Mouse (Mus musculus) layer of hippocampus, postnatal 36 days (tissue): Measurements from ENCODE around the gene Brdt. TPM values are rescaled to one million over a fixed set of nuclear protein-coding genes. Genes with fewer than 3 reads are reported as not detected.
"Not testable (repeated sequence)": the region's sequence is repeated elsewhere in the genome, so short reads cannot be mapped to it uniquely, and the experiment has no call there.

Experiments
- DNase-seq, 2 experiments: peaks; one replicate each; pipeline ENCODE4 v3.0.0; 2022
- total RNA-seq, 2 experiments: library from RNA; stranded (reverse); gene quantifications; 2 replicates each; pipeline ENCODE4 v1.2.3; 2021

Gene Brdt
- total RNA-seq, 2 experiments from 2014 or later = 17.6 to 18.5 TPM

DNA sequence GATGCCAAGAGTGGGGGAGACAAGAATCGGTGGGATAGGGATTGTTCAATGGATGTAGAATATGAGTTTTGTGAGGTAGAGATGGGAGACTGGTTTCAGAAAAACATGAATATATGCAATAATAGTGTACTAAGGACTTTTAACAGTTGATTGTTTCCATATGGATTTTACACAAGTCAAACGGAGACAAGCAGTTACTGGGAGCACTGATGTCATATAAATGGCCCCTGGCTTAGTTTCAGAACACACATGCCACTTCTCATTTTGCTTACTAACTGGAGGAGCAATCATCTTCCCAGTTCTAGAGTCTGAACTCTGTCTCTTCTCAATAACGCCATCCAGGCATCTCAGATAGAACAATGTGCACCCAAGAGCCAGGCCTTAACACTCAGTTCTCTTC lies 9.4 kb downstream of the Brdt start:
- DNase-seq = no peak

DNA sequence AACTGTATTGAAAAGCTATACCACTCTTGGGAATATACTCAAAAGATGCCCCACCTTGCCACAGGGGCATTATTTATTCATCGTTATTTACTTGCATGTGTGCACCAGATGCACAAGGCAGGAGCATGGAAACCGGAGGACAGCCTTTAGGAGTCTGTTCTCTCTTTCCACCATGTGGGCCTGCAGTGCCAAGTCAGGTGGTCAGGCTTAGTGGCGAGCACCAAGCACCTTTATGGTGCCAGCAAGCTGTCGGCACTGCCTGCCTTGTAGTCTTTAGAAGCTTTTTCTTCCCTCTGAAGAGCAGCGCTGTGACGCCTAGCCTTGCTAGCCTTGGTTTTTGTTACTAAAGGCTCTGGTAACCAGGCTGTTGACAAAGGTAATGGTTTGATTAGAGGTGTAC lies 11.9 kb downstream of the Brdt start:
- no peak for DNase-seq

DNA sequence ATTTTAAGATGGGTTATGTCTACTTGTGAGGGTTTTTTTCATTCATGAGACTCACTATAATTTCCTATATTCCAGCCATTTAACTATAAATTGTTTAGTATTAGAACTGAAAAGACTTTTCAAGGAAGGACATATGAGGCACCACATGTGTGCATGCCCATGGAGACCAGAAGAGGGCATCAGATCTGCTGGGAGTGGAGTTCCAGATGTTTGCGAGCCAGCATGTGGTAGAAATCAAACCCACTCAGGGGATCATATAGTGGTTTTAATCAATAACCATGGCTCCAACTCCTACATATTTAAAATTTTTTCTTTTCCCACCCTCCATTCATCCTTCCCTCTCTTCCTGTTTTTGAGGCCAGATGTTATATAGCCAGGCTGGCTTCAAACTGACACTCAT lies 15.3 kb downstream of the Brdt start:
- no peak for DNase-seq

DNA sequence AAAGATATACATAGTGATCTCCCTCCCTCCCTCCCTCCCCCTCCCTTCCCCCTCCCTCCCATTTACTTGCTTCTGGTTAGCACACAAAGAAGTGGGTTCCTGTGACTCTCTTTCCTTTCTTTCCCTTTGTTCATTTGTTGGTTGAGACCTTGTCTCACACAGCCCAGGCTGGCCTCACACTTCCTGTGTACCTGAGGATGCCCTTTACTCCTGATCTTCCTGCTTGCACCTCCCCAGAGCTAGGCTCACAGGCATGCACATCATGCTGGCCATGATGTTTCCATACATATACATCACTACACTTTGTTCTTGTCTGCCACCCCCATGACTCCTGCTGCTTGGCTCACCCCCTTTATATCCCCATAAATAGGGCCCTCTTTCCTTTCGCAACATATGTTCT lies 21.6 kb downstream of the Brdt start:
- DNase-seq = no peak

DNA sequence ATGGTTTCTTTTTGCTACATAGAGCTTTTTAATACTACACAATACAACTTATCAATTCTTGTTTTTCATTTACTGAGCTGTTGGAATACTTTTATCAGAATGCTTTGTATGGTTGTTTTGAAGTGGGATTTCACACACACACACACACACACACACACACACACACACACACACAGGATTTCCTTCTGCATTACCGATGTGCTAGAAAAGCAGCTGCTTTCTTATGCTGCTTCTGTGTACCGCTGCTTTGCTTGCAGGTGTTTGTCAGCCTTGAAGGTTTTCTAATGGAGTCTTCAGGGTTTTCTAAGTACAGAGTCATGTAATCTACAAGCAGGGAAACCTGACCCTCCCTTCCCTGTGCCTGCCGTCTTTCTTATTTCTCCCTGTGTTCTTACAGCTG lies 23.0 kb downstream of the Brdt start:
- DNase-seq = no peak

DNA sequence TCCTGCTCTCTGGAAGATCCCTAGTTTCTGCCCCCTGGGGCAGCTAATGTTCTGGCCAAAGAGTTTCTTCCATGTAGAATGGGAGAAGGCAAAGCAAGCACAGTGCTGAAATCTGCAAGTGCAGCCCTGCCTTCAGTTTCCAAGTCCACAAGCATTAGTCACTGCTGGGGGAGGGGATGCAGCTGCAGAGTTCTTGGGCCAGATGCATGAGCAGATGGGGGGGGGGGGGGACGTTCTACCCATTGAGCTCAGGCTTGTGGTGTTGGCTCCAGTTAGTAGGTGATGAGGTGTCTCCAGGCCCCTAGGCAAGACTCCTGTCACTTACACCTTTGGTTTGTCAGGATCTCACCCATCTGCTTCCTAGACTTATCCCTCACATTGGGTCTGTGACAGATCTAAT lies 24.8 kb downstream of the Brdt start:
- DNase-seq = no peak

DNA sequence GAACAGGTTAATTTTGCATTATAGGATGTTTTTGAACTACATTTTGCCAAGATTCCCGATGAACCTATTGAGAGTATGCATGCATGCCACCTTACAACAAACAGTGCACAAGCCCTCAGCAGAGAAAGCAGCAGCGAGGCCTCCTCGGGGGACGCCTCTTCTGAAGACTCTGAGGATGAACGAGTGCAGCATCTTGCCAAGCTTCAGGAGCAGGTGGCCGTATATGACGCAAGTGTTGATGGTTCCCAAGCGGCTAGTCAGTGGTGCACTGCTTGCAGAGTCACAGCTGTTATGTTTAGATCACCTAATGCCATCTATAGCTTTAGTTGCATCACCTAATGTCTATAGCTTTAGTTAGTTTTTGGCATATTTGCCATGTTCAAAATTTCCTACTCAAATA lies 26.8 kb downstream of the Brdt start:
- no peak for DNase-seq

DNA sequence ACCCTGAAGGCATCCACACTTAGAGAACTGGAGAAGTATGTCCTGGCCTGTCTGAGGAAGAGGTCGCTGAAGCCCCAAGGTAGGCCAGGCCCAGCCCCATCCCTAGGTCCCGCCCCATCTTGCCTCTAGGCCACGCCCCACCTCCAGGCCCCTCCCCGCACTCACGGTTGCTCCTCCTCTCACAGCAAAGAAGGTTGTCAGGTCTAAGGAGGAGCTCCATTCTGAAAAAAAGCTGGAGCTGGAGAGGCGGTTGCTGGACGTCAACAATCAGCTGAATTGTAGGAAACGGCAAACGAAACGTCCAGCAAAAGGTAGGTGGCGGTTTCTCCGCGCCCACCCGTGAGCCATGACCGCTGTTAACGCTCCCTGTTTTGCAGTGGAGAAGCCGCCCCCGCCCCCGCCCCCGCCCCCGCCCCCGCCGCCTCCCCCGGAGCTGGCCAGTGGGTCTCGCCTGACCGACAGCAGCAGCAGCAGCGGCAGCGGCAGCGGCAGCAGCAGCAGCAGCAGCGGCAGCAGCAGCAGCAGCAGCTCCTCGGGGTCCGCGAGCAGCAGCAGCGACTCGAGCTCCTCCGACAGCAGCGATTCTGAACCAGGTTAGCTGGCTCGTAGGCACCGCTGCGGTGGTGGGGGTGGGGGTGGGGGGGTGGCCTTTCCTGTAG lies 28.6 kb downstream of the Brdt start:
- peak; percentile 85 to 88 for DNase-seq

DNA sequence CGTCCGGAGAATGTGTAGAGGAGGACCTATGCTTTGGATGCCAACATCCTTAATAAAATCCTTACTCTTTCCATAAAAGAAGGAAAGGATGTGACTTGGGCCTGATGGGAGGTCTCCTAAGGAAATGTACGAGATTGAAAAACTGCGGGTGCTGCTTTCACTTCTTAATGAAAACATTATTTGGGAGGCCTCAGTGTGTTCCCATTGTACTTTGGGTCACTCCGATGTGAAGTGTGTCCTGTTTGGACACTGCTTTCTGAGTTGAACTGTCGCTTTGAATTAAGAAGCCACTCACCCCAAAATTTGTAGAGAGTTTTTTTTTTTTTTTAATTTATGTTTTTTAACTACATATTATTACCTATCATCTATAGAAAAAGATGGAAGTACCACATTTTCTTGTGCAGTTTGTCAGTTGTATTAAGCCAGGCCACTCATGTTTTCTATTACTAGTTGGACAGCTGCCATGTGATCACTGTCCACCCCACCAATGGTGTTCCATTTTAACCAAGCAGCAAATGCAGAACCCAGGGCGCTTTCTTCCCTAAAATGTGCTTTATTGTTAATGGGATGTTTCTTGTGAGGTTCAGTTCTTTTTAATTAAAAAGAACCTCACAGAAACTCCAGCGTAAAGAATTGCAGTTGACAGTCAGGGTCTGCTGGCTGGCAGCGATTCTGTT lies 29.2 kb downstream of the Brdt start:
- no peak for DNase-seq

DNA sequence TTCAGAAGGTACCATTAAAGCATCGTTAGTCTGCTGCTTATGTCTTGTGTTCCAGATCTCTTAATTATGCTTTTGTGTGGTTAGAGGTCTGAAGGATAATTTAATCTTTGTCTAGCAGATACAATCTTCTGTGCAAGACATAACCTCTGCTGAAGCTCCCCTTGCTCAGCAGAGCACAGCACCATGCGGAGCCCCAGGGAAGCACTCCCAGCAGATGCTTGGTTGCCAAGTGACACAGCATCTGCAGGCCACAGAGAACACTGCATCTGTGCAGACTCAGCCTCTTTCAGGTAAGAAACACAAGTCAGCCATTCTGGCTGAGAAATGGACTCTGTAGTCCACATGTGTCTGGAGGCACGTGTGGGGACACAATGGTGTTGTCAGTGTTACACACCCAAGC lies 39.1 kb downstream of the Brdt start:
- DNase-seq = no peak

DNA sequence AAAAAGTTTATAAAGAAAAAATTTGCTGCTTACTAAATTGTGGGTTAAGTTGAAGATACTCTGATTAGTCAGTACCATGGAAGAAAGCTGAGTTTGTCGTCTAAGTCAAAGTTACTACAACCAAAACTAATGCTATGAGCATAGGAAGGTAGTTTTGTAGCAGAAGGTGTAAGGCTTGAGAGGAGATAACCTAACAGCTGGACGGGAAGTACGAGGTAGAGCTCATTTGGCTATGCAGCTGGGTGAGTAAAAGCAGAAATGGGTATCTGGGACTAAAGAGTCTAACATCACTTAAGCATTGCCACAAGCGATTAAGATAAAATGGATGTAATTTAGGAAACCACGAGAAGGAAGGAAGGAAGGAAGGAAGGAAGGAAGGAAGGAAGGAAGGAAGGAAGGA lies 40.4 kb downstream of the Brdt start:
- DNase-seq = no peak

DNA sequence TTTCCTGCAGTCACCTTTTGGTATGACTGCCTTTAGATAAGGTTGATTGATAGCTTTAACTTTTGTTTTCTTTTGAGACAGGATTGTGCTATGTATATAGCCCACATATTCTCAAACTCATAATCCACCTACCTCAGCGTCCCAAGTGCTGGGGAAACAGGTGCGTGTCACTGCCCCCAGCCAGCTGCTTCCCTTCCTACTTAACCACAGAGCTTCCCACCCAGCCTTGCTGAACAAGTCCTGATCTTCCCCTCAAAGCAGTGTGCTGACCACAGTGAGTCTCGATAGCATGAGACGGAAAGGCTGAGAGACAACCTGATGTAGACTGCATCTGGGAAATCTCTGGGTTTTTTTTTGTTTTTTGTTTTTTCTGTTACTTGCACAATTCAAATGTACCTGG lies 42.3 kb downstream of the Brdt start:
- DNase-seq = no peak

DNA sequence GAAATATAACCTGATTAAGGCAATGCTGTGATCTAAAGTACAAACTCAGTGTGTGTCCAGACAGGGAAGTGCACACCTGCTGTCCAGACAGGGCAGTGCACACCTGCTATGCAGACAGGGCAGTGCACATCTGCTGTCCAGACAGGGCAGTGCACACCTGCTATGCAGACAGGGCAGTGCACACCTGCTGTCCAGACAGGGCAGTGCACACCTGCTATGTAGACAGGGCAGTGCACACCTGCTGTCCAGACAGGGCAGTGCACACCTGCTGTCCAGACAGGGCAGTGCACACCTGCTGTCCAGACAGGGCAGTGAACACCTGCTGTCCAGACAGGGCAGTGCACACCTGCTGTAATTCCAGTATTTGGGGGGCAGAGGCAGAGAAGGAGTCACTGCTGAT lies 55.5 kb downstream of the Brdt start:
- not testable (repeated sequence) for DNase-seq

DNA sequence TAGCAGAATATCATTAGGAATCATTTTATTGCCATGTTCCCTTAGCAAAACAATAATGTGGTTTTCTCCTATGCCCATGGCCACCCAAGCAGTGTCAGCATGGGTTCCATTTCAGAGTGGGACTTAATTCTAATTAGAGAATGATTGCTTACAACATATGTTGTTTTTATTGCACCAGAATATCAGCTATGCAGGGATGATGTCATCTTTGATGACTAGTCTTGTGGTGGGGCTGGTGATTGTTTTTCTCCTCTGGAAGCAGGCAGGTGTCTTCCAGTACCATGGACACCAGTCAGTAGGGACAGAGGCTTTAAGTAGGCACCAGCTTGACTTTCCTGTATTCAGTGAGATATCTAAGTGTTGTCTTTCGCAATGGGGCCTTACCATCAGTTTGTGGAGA lies 56.8 kb downstream of the Brdt start:
- DNase-seq = no peak

DNA sequence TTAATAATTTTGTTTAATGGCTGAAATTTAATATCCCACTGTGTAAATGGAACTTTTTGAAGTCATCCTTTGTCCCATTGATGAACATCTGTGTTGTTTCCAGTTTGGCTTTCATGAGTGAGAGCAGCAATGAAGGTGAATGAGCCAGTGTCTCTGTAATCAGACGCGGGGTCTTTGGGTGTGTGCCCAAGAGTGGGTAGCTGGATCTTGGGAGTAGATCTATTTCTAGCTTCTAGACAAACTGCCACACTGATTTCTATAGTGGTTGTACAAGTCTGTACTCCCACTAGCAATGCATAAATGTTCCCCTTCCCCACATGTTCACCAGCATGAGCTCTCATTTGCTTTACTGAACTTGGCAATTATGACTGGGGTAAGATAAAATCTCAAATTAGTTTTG lies 58.4 kb downstream of the Brdt start:
- no peak for DNase-seq

DNA sequence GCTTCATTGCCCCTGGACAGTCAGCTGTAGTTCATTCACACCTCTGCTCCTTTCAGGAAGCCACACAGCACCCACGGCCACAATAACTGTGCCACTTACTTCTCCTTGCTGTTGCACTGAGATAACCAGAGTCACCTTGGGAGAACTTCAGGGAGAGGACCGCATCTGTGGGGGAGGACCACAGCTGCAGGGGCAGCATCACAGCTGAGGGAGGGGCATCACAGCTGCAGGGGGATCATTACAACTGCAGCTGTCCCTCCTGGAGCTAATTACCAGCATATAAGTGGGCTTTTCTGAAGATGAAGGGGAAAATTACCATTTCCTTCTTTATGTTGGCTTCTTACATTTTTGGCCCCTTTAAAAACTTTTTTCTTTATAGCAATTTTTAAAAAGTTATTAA lies 63.5 kb downstream of the Brdt start:
- no peak for DNase-seq

DNA sequence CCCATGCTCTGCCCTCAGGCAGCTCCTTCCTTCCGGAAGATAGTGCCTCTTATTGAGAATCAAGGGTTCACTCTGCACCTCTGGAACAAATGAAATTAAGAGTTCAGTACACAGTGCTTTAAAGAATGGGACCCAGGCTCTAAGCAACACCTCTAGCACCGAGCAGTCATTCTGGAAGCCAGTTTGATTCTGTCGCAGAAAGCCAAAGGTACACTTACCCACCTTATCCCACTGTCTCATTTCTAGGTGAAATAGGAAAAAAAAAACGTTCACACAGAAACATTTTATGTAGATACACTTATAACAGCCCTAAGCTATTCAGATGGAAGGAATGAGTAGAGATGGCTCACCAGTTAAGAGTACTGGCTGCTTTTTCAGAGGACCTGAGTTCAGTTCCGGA lies 71.5 kb downstream of the Brdt start, which contains the start of gene Ephx4:
Ephx4 (plus strand) TSS at position 301 of the 400 bp plus-strand sequence.
- no peak for DNase-seq

DNA sequence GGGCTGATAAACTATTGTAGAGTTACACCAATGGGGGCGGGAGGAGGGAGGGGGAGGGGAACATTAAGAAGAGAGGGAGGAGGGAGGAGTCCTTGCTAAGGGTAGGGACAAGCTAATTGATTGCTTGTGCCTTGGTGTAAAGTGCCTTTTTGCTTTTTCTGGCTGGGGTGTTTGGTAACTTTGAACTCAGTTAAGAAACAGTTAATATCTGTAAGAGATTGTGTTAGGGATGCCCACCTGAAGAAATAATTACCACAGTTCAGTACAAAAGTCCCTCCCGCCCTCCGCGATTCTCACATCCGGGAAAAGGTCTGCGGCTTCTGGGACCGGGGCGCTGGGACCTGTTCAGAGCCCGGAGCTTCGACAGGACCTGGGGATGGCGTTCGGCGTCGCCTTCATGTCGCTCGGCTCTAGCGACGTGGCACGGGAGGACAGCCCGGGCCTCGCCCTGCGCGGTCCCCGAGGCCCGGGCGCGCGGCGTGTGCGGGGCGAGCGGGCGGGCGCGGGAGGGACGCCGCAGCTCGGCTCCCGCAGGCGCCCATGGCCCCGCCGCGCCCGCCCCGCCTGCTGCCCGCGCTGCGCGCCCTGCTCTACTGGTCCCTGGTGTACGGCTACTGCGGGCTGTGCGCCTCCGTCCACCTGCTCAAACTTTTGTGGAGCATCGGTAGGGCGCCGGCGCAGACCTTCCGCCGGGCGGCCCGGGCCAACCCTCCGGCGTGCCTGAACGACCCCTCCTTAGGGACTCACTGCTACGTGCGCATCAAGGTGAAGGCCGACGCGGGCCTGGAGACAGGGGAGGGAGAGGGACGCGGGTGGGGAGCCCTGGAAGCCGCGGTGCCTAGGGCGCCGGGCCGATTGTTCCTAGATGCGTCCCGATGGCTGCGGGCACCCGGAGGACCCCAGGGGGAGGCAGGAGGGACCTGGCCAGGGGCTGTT lies 72.3 kb downstream of the Brdt start:
- peak in 1 of 2 experiments; percentile 37 for DNase-seq

DNA sequence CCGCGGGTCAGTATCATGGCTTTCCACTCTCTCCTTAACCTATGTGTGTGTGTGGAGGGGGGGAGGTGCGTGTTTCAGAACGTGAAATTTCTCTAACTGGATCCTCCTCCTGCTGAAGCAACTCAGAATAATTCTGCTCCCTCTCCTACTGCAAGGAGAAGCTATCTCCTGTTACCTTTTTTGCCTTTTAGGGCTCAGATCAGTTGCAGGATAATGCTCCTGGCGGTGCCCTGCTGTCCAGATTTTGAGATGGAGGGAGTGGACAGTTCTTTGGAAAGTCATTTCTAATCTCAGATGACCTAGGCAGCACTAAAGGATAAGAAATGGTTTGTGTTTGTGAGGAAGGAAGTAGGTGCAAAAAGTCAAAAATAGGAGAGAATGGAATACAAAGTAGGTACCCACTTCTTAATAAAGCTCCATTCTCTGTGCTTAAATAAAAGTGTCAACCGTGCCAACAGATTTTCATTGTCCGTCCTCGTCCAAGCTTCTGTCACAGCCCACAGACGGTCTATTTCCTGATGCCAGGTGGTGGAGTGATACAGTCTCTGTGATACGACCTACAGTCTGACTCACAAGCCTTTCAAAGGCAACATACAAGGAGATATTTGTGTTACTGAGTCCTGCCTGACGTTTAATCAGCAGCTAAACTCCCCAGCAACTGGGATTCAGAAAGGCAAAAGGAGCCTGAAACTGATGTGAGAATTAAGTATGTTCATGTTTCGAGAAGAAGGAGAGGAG lies 73.2 kb downstream of the Brdt start:
- DNase-seq = peak in 1 of 2 experiments; percentile 61

DNA sequence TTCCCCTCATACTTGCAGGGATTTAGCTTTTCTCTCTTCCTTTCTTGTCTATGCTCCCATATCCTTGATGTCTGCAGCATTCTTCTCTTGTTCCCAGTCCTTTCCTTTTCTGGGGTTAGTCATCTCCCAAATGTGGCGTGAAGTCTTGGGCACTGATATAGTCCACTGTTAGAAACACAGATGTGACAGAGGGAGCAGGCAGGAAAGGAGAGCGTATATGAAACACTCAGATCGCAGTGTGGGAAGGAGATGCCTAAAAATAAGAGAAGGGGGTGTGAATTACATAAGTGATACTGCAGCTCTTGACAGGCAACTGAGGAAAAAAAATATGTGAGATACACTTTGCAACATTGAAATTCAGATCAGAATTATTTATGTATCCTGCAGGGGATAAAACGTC lies 74.4 kb downstream of the Brdt start:
- peak in 1 of 2 experiments; percentile 26 for DNase-seq

DNA sequence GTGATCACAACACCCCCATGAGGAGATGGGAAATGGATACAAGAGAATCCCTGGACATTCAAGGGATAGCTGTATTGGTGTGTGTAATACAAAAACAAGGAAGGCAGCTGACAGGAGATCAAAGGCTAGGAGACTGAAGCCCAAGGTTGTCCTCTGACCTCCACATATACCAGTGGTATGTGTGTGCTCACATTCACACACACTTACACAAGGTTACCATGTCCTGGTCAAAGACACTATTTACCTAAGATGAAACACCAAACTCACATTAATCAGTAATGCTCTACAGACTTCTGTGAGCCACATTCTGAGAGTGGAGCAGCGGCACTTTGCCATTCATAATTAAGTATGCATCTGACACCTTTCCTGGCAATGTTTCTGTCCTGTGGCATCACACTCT lies 79.3 kb downstream of the Brdt start:
- DNase-seq = no peak

DNA sequence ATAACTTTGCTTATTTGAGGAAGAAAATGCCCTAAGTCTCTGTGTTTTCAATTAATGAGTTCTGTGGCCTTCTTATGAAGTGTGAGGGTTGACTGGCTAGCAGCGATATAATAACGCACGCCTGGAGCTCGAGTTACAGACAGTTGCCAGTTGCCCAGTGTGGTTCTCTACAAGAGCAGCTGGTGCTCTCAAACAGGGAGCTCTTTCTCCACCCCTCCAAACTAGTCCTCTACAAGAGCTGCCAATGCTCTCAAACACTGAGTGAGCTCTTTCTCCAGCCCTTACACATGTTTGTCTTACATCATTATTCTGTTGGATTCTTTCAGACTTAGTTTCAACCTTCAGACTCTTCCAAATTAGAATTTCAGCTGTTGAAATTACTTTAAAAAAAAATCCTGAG lies 80.4 kb downstream of the Brdt start:
- DNase-seq = no peak

DNA sequence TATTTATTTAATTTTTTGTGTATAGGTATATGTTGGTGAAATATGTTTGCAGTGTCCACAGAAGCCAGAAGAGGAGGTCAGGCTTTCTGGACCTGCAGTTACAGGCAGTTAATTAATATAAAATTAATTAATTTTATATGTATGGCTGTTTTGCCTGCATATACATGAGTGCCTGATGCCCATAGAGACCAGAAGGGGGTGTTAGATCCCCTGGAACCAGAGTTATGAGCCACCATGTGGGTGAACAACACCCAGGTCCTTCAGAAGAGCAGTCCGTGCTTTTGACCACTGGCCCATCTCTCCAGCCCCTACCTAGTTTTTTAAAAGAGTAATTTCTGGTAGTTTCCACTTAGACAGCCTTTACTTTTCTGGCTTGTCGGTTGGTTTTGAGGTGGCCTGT lies 81.3 kb downstream of the Brdt start:
- DNase-seq = no peak
